Mouse (Mus musculus): ENCODE data around the gene Atoh8.

Gene Atoh8

GRCm38 (mm10) chr6:72158966-72159764, 76.2 kb downstream of the Atoh8 start:
- DNase-seq (ENCODE audit: low read depth, low spot score) = no peak
